In the genomic region with DNA sequence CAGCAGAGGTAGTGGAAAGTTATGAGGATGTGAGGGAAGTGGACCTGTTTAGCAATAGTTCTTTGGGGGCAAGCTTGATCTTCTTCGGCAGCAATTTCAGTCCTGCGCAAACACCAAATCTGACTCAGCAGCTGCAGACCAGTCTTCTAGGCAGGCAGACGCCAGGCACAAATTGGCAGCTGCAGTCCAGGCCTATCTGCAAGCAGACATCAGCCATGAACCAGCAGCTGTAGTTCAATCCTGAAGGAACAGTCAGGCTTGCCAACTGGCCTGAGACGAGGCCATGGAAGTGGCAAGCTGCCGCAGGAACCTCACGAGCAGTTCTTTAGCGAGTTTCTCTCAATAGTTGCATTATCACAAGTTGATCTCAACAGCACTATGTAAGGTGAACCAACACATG, we compare ENCODE assay signal across 16 mouse cellular contexts.
DNase-seq lines count a peak whose midpoint lies in the region; ATAC-seq and TF ChIP-seq lines count a peak whose summit lies in the region.
"Had no signal": no experiment of that assay in that cellular context is flagged by ENCODE, and none has a peak within 500 bp of the region (broad histone marks: within the 10 kb centered on the region; RNA-seq: fewer than 3 reads in every experiment).

No protein-coding gene starts in this region.

- peak; percentile 99 for DNase-seq in heart, adult 11 months
- no peak for DNase-seq in heart, postnatal 4 days
- peak; percentile 63 for DNase-seq in ovary, adult 18-20 months (ENCODE audit: low spot score)
- DNase-seq in ovary, postnatal 14 days (ENCODE audit: low spot score) = no peak
- DNase-seq in gastrocnemius, postnatal 10 days = peak; percentile 12
- DNase-seq in cerebellum, adult 9-11 months = no peak
- DNase-seq: forebrain, postnatal 0 days; kidney, adult 9 months; liver, postnatal 0 days; right cerebral cortex, postnatal 25 days; thymus, postnatal 14 days had no signal

- H3ac ChIP-seq in myocyte (ENCODE audit: control insufficient read depth, insufficient read length) = no peak overlapping the region

- peaks cover 8% of the 10 kb centered on the region for H3K36me3 ChIP-seq in myocyte (ENCODE audit: control insufficient read depth, insufficient read depth)
- no peaks in the 10 kb centered on the region for H3K36me3 ChIP-seq in forebrain, embryonic 15.5 days
- H3K36me3 ChIP-seq: heart, embryonic 15.5 days had no signal

- H3K9me3 ChIP-seq in forebrain, embryonic 15.5 days = no peaks in the 10 kb centered on the region
- H3K9me3 ChIP-seq: heart, embryonic 15.5 days had no signal

- H3K4me2 ChIP-seq in myocyte (ENCODE audit: low read depth) = no peak overlapping the region
- no peak overlapping the region for H3K4me2 ChIP-seq in forebrain, embryonic 15.5 days (replicated peaks)
- H3K4me2 ChIP-seq: heart, embryonic 15.5 days had no signal

- WGBS in forebrain, embryonic 15.5 days = 89% methylated on average over 7 of the region's 7 CpGs

- no peaks in the 10 kb centered on the region for H3K4me1 ChIP-seq in forebrain, embryonic 15.5 days
- H3K4me1 ChIP-seq: heart, embryonic 15.5 days had no signal

- ATAC-seq in forebrain, embryonic 15.5 days (replicated peaks) = no peak
- ATAC-seq: CD4-positive, CD25-positive, alpha-beta regulatory T cell, adult 4 months; forebrain, postnatal 0 days; hindbrain, embryonic 16.5 days; liver, postnatal 0 days had no signal

- H3K27me3 ChIP-seq in myocyte (ENCODE audit: control insufficient read depth, insufficient read depth, insufficient read length) = no peaks in the 10 kb centered on the region
- no peaks in the 10 kb centered on the region for H3K27me3 ChIP-seq in forebrain, embryonic 15.5 days
- H3K27me3 ChIP-seq: heart, embryonic 15.5 days had no signal

- H3K4me3 ChIP-seq in myocyte = no peak overlapping the region
- no peak overlapping the region for H3K4me3 ChIP-seq in forebrain, embryonic 15.5 days
- H3K4me3 ChIP-seq: heart, embryonic 15.5 days had no signal

- H3K9ac ChIP-seq in forebrain, embryonic 15.5 days (replicated peaks) = no peak overlapping the region
- H3K9ac ChIP-seq: forebrain, postnatal 0 days; heart, embryonic 15.5 days; liver, postnatal 0 days had no signal

- H3K79me2 ChIP-seq in myocyte (ENCODE audit: control insufficient read depth, insufficient read depth) = no peaks in the 10 kb centered on the region

- H3K27ac ChIP-seq in forebrain, embryonic 15.5 days (replicated peaks) = no peak overlapping the region
- H3K27ac ChIP-seq: heart, embryonic 15.5 days had no signal

- TF ChIP-seq POLR2A in myocyte (IDR thresholded peaks at IDR 0.05; ENCODE audit: insufficient read length, low read depth) = no peak

TF ChIP-seq in myocyte, 11 proteins besides CTCF, POLR2A, EP300 and RAD21:
- TF ChIP-seq CEBPB (IDR thresholded peaks at IDR 0.05; ENCODE audit: insufficient read depth, poor library complexity, severe bottlenecking) (no peak), E2F4 (IDR thresholded peaks at IDR 0.05; ENCODE audit: insufficient read depth) (no peak), MYOG (IDR thresholded peaks at IDR 0.05; ENCODE audit: control insufficient read depth in 1 of 3, insufficient read depth in 1 of 3, insufficient read length in 2 of 3, low read depth in 2 of 3) (peak; percentile 11 to 48 (median 19)), USF1 (IDR thresholded peaks at IDR 0.05; ENCODE audit: low read depth) (no peak), TCF12 (IDR thresholded peaks at IDR 0.05; ENCODE audit: insufficient read depth, poor library complexity, severe bottlenecking) (no peak), MYOD1 (IDR thresholded peaks at IDR 0.05; ENCODE audit: control insufficient read depth in 1 of 3, insufficient read length in 2 of 3, low read depth in 2 of 3) (peak in 1 of 3 experiments; percentile 12), TCF3 (IDR thresholded peaks at IDR 0.05; ENCODE audit: insufficient read length, low read depth) (no peak)

Comparison
In these comparisons a context has a peak if more than half of its experiments do, and no peak if none do; other contexts are left out.
1. DNase-seq: peak in heart, adult 11 months (single experiment), ovary, adult 18-20 months (single experiment) and gastrocnemius, postnatal 10 days (single experiment); none in heart, postnatal 4 days (single experiment), ovary, postnatal 14 days (single experiment) and cerebellum, adult 9-11 months (single experiment).